Mouse (Mus musculus) embryonic facial prominence, embryonic 15.5 days (tissue): ENCODE results near the gene Nsd1. TPM values are rescaled to one million over a fixed set of nuclear protein-coding genes. Genes with fewer than 3 reads are reported as not detected.

ENCODE experiments used
- ATAC-seq: fragments of 200-750 bp; cut with Nextera tagmentation; 2 replicates; pipeline ENCODE4 v1.8.0; 2017; ENCODE audit warnings: low read depth, moderate TSS enrichment; ENCODE audit not compliant: insufficient number of reproducible peaks, low FRiP score, low TSS enrichment
- H3K27ac ChIP-seq: fragments of 300-500 bp; sonication (generic); replicated peaks from 2 replicates; pipeline ENCODE4 v1.5.1; 2015; ENCODE audit warnings: mild to moderate bottlenecking, inconsistent platforms
- H3K27me3 ChIP-seq: fragments of 300-500 bp; sonication (generic); 2 replicates; pipeline ENCODE4 v1.6.1; 2015; ENCODE audit warnings: inconsistent platforms
- H3K36me3 ChIP-seq: fragments of 300-500 bp; sonication (generic); 2 replicates; pipeline ENCODE4 v1.6.1; 2015; ENCODE audit warnings: mild to moderate bottlenecking, inconsistent platforms
- H3K4me1 ChIP-seq: fragments of 300-500 bp; sonication (generic); 2 replicates; pipeline ENCODE4 v1.6.1; 2015; ENCODE audit warnings: inconsistent platforms
- H3K4me2 ChIP-seq: fragments of 300-500 bp; sonication (generic); replicated peaks from 2 replicates; pipeline ENCODE4 v1.6.1; 2015; ENCODE audit warnings: mild to moderate bottlenecking, inconsistent platforms
- H3K4me3 ChIP-seq: fragments of 300-500 bp; sonication (generic); replicated peaks from 2 replicates; pipeline ENCODE4 v1.5.1; 2015; ENCODE audit warnings: mild to moderate bottlenecking, inconsistent platforms
- H3K9ac ChIP-seq: fragments of 300-500 bp; sonication (generic); 2 replicates; pipeline ENCODE4 v1.6.1; 2015; ENCODE audit warnings: inconsistent platforms
- H3K9me3 ChIP-seq: fragments of 300-500 bp; sonication (generic); replicated peaks from 2 replicates; pipeline ENCODE4 v1.6.1; 2016; ENCODE audit warnings: inconsistent platforms
- WGBS: fragments of 180-500 bp; shearing (Covaris S2); methylation state at CpG from one replicate; pipeline ENCODE4 v1.1.7; 2015; 5-methylcytosine and 5-hydroxymethylcytosine counted together
- polyA plus RNA-seq: library from polyadenylated mRNA; unstranded; fragments of >200 nt; fragmentation: Nextera tagmentation; extraction: Ambion mirVana; gene quantifications from 2 replicates; pipeline ENCODE4 v1.2.1, GENCODE M21; 2015

Gene Nsd1
- 54.0 and 56.0 TPM in 2 replicates for polyA plus RNA-seq

DNA sequence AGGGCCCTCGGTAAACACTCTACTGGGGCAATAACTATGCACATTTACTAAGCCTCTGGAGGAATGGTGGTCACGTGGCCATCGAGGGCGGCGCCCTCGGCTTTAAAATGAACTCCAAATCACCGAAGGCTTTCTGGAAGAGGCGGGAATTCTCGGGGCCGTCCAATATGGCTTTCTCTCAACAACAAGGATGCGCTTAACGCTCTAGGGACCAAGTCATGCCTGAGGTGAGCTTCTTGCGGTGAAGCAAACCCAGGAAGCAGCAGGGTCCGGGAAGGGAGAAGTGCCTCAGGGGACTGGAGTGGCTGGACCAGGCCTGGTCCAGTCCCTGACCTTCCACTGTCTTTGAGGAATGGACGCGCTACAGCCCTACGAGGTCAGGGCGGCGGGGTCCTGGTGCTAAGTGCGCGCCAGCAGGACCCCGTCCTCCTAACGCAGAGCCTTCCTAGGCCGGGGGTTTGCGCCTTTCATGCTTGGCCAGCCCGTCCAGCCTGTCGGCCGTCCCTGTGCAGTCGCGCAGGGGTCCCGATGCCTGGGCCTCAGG lies at the start of gene Nsd1:
TSS of gene Nsd1 (plus strand) at position 134 of the 544 bp plus-strand sequence.
- WGBS: 27% methylated on average over 31 of the region's 31 CpGs

DNA sequence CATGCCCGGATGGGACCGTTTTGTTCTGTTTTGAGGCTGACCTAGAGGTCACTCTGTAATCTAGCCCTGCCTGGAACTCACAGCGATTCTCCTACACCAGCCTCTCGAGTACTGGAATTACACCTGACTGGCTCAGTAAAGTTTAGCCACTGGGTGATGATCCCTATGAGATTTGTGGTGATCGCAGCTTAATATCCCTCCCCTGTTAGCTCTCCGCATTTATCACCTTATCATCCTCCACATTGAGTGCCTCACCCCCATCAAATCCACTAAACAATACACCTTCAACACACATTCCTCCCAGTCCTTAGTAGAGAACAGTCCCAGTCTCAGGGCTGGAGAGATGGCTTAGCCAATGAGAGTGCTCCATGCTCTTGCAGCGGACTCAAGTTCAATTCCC lies 47.2 kb upstream of the Nsd1 start:
- H3K4me3 ChIP-seq: no peak overlapping the region
- no peaks in the 10 kb centered on the region for H3K9me3 ChIP-seq
- H3K27me3 ChIP-seq: no peaks in the 10 kb centered on the region
- WGBS: 46% methylated on average over 7 of the region's 7 CpGs
- H3K36me3 ChIP-seq: no peaks in the 10 kb centered on the region
- no peak overlapping the region for H3K9ac ChIP-seq
- no peak overlapping the region for H3K27ac ChIP-seq
- H3K4me2 ChIP-seq: no peak overlapping the region
- ATAC-seq: no peak
- no peaks in the 10 kb centered on the region for H3K4me1 ChIP-seq

More for the DNA sequence above, at the start of gene Nsd1:
- peaks cover 44% of the 10 kb centered on the region for H3K4me1 ChIP-seq
- no peaks in the 10 kb centered on the region for H3K27me3 ChIP-seq
- no peak for ATAC-seq
- peaks cover 14% of the 10 kb centered on the region; the same call in 1 of the 2 replicates for H3K36me3 ChIP-seq
- H3K4me2 ChIP-seq: peak within 1 kb of the TSS; percentile 84
- H3K9ac ChIP-seq: peak within 1 kb of the TSS; percentile 80
- H3K4me3 ChIP-seq: peak within 1 kb of the TSS; percentile 60
- H3K9me3 ChIP-seq: no peaks in the 10 kb centered on the region
- peak within 1 kb of the TSS; percentile 98 for H3K27ac ChIP-seq

DNA sequence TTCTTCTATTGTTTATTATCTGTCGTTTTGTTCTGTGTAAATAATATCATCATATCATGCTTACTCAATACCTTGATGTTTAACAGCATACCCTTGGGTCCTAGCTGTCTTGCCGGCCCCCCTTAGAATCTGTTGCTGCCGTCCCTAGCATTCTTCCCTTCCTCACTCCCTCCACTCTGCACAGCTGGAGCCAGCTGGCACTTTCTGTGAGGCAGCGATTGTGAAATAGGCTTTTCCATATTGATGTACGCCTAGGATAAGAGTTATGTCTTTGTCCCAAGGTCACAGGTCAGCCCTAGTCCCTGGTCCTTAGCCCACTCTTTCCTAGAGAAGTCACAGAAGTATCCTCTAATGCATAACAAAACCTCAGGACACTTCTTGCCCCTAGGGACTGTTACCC lies 46.0 kb upstream of the Nsd1 start:
- H3K36me3 ChIP-seq: no peaks in the 10 kb centered on the region
- ATAC-seq: no peak
- H3K9me3 ChIP-seq: no peaks in the 10 kb centered on the region
- H3K27me3 ChIP-seq: no peaks in the 10 kb centered on the region
- no peak overlapping the region for H3K4me2 ChIP-seq
- no peak overlapping the region for H3K9ac ChIP-seq
- H3K4me1 ChIP-seq: peaks cover 9% of the 10 kb centered on the region
- H3K4me3 ChIP-seq: no peak overlapping the region
- WGBS: 58% methylated on average over 5 of the region's 5 CpGs
- H3K27ac ChIP-seq: no peak overlapping the region

DNA sequence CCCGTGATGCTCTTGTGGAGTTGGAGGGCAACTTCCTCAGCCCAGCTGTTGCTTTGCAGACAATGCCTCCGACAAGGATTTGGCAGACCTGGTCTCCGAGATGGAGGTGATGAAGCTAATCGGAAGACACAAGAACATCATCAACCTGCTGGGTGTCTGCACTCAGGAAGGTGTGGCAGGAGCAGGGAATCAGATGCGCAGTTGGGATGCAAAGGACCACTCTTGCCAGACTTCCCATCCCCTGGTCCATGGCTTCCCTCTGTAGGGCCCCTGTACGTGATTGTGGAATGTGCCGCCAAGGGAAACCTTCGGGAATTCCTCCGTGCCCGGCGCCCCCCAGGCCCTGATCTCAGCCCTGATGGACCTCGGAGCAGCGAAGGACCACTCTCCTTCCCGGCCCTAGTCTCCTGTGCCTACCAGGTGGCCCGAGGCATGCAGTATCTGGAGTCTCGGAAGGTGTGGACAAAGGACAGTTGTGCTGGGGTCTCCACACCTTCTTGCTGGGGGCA lies 43.7 kb upstream of the Nsd1 start:
- 91% methylated on average over 16 of the region's 16 CpGs for WGBS
- no peak overlapping the region for H3K4me2 ChIP-seq

DNA sequence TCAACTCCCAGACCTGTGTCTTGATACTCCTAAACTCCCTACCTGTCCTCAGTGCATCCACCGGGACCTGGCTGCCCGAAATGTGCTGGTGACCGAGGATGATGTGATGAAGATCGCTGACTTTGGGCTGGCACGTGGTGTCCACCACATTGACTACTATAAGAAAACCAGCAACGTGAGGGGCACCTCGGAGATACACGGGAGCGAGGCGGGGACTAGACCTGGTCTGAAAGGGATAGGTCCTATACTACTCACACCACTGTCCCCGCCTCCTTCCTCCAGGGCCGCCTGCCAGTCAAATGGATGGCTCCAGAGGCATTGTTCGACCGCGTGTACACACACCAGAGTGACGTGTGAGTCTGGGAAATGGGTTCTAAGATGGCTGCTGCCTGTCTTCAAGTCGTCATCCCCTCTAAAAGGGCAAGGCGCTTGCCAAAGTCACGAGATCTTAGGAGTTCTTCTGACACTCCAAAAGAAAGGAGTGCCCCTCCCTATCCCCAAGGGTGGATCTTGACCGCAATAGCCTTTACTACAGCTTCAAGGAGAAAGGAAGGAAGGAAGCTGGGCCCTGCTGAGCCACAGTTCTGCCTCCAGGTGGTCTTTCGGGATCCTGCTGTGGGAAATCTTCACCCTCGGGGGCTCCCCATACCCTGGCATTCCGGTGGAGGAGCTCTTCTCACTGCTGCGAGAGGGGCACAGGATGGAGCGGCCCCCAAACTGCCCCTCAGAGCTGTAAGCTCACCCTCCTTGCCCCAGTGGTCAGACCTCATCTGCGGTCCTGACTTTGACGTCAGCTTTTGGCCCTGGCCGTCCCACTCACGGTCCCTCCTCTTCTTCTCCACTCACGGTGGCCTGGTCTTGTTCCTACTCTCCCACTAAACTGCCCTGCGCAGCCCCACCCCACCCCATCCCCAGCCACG lies 42.5 kb upstream of the Nsd1 start:
- Histone ChIP-seq H3K9me3 (no peaks in the 10 kb centered on the region), H3K4me1 (peaks cover 33% of the 10 kb centered on the region), H3K27me3 (no peaks in the 10 kb centered on the region), H3K27ac (peak overlapping the region; percentile 67; the same call in 1 of the 2 replicates), H3K9ac (no peak overlapping the region), H3K36me3 (no peaks in the 10 kb centered on the region), H3K4me2 (no peak overlapping the region), H3K4me3 (no peak overlapping the region)
- no peak for ATAC-seq
- WGBS: 90% methylated on average over 32 of the region's 32 CpGs

More for the DNA sequence above, 43.7 kb upstream of the Nsd1 start:
- Histone ChIP-seq H3K4me3 (no peak overlapping the region), H3K9ac (no peak overlapping the region), H3K27ac (no peak overlapping the region), H3K4me1 (peaks cover 21% of the 10 kb centered on the region), H3K9me3 (no peaks in the 10 kb centered on the region), H3K36me3 (no peaks in the 10 kb centered on the region), H3K27me3 (no peaks in the 10 kb centered on the region)
- no peak for ATAC-seq

DNA sequence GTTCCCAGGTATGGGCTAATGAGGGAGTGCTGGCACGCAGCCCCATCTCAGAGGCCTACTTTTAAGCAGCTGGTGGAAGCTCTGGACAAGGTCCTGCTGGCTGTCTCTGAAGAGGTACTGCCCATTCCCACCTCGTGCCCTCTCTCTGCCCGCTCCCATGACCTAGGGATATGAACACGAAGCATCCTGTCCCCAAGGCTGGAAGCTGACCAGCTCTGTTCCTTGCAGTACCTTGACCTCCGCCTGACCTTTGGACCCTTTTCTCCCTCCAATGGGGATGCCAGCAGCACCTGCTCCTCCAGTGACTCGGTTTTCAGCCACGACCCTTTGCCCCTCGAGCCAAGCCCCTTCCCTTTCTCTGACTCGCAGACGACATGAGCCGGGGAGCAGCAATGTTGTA lies 41.8 kb upstream of the Nsd1 start:
- Histone ChIP-seq H3K9me3 (no peaks in the 10 kb centered on the region), H3K4me1 (peaks cover 37% of the 10 kb centered on the region), H3K4me2 (no peak overlapping the region), H3K9ac (no peak overlapping the region), H3K27ac (peak overlapping the region; percentile 67; the same call in 1 of the 2 replicates), H3K36me3 (no peaks in the 10 kb centered on the region), H3K4me3 (no peak overlapping the region), H3K27me3 (no peaks in the 10 kb centered on the region)
- 80% methylated on average over 11 of the region's 11 CpGs for WGBS
- ATAC-seq: no peak

DNA sequence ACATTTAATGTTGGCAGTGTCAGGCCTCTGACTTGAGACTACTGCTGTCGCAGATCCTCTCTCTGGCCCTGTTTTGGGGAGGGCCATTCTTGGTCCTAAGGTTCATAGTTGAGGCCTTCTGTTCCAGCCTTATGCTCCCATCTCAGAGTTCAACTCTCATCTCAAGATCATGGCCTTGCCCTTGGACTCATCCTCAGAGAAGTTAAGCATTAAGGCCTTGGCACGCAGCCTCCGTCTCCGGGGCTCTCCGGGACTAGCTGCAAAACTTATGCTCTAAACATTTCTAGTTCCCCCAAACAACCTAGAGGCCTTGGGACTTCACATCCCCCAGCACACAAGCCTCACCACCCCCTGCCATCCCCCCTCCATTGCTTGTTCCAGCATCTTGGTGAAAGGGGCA lies 41.3 kb upstream of the Nsd1 start:
- no peak overlapping the region for H3K4me2 ChIP-seq
- ATAC-seq: no peak

DNA sequence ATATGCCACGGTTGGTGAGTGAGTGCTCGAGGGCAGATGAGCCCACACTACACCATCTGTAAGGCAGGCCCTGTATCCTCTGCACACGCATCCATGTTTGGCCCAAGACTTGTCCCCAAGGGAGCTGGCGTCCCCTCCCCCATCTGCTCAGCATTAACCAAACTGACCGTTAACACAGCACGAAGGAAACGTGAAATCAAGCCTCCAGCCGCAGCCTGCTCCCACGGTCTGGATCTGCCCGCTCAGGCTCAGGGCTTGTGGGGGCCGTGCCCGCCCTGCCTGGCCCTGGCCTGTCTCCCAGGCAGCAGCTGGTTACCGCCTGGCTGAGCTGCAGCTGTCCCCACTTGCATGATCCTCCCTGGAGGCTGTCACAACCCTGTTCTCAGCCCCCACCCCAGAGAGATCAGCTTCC lies 40.6 kb upstream of the Nsd1 start:
- Histone ChIP-seq H3K4me1 (peaks cover 37% of the 10 kb centered on the region), H3K36me3 (no peaks in the 10 kb centered on the region), H3K9me3 (no peaks in the 10 kb centered on the region), H3K4me2 (0 out of 2 replicates have a peak overlapping the region, but pooled peaks have one; percentile 4), H3K27ac (peak overlapping the region; percentile 67), H3K9ac (no peak overlapping the region), H3K4me3 (no peak overlapping the region), H3K27me3 (no peaks in the 10 kb centered on the region)
- peak; percentile 86 for ATAC-seq
- WGBS: 28% methylated on average over 13 of the region's 13 CpGs

More for the DNA sequence above, 41.3 kb upstream of the Nsd1 start:
- no peaks in the 10 kb centered on the region for H3K9me3 ChIP-seq
- H3K27me3 ChIP-seq: no peaks in the 10 kb centered on the region
- H3K36me3 ChIP-seq: no peaks in the 10 kb centered on the region
- 71% methylated on average over 5 of the region's 5 CpGs for WGBS
- no peak overlapping the region for H3K9ac ChIP-seq
- no peak overlapping the region for H3K4me3 ChIP-seq
- peak overlapping the region; percentile 67 for H3K27ac ChIP-seq
- peaks cover 37% of the 10 kb centered on the region for H3K4me1 ChIP-seq

DNA sequence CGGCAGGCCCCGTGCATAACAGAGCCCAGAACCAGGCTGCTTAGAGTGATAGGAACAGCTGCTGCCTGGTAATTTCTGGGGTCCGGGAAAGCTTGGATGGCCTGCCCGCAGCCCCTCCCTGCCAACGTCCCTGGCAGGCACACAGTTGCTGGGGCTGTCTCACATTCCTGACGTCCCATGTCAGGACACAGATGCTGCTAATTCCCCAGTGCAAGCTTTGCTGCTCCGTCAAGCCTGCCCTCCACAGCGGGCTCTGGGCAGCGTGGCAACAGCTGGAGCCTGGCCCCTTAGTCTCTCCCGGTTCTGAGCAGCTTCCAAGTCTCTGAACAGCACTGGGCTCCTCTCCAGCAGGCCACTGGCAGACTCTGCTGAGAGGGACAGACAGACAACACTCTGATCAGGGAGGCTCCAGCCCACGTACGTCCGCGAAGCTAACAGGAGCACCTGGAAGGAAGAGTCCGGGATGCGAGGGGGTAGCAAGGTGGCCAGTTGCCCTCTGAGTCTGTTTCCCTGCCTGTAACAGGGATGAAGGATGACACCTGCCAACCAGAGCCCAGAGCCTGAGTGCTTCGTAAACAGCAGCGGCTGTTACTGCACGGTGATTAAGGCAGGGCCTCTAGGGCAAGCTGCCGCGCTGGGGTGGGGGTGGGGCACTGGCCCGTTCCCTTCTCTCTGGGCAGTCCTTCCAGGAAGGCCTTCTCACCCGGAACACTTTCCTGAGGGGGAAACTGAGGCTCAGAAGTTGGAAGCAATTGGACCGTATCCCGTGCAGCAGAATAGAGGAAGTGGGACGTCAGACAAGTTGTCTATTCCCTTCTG lies 37.9 kb upstream of the Nsd1 start:
- Histone ChIP-seq H3K36me3 (no peaks in the 10 kb centered on the region), H3K27ac (peak overlapping the region; percentile 87), H3K4me1 (peaks cover 37% of the 10 kb centered on the region), H3K9ac (no peak overlapping the region), H3K27me3 (no peaks in the 10 kb centered on the region), H3K9me3 (no peaks in the 10 kb centered on the region), H3K4me3 (peak overlapping the region; percentile 19), H3K4me2 (peak overlapping the region; percentile 44)
- ATAC-seq: peak; percentile 76
- WGBS: 8% methylated on average over 26 of the region's 26 CpGs

DNA sequence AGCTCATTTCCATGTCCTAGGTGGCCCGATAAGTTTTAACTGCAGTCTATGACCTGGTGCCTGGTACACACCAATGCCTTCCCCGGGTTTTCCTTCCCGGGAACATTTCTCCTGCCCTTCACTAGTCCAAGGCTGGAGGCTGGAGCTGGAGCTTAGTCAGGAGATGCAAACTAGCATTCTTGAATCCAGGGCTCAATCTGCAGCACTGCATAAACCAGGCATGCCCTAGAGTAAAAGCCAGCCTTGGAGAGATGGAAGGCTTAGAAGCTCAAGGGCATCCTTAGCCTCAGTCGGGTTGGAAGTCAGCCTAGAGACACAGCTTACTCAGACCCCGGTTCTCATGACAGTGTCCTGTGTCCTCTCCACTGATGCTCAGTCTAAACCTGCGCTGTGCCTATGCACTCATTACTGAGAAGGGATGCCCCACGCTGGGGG lies 37.2 kb upstream of the Nsd1 start:
- Histone ChIP-seq H3K36me3 (no peaks in the 10 kb centered on the region), H3K27ac (peak overlapping the region; percentile 87), H3K4me3 (no peak overlapping the region), H3K27me3 (no peaks in the 10 kb centered on the region), H3K9ac (no peak overlapping the region), H3K9me3 (no peaks in the 10 kb centered on the region), H3K4me1 (peaks cover 37% of the 10 kb centered on the region), H3K4me2 (peak overlapping the region; percentile 44; the same call in 1 of the 2 replicates)
- ATAC-seq: no peak
- 30% methylated on average over 7 of the region's 7 CpGs for WGBS
